Mouse (Mus musculus): ENCODE results near the gene Dbi.

Dbi gene

DNA sequence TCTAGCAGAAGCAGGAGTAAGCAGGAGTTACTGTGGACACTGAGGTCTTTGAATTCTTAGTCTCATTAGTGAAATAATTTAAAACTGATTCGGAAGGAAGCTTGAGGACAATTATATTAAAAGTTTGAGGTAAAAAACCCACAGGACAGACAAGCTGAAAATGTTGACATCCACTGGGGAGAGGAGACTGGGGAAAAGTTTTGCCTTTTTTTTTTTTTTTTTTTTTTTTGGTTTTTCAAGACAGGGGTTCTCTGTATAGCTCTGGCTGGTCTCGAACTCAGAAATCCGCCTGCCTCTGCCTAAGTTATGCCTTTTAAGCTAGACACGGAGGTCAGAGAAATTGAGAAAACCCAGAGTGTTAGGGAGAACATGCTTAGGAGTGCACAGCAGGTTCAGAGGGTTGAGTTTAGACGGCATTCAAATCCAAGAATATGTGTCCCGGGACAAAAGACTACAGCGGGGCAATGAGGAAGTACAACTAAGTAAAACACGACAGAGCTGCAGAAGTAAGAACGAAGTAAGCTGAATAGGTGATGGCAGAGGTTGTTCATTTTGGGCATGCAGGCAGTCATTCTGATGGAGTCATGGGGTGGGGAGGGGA lies 1.2 kb upstream of the Dbi start:
- no peak for DNase-seq (ENCODE audit: low read depth)

- no peak for DNase-seq (ENCODE audit: low read depth)
Measured at GRCm38 (mm10) chr1:120120141-120120968, 523 bp downstream of the Dbi start.

- no peak for DNase-seq (ENCODE audit: low read depth)
Measured at GRCm38 (mm10) chr1:120119389-120119788, 1.5 kb downstream of the Dbi start.

DNA sequence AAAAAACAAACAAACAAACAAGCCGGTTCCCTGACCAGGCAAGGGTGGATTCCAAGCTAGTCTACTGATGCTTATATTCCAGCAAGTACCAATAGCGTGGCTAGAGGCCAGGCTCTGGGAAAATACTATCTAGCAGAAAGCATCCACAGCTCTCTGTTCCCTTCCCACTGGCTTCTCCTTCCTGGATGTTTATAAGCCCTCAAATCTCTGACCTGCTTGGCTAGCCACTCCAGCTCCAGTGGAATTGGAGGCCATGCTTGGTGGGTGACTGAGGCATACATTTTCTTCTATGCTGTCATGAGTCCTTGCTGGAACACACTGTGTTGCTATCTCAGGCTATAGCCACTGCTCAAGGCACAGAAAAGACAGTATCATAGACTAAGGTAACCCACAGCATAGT lies 2.0 kb downstream of the Dbi start:
- DNase-seq (ENCODE audit: low read depth), result no peak

DNA sequence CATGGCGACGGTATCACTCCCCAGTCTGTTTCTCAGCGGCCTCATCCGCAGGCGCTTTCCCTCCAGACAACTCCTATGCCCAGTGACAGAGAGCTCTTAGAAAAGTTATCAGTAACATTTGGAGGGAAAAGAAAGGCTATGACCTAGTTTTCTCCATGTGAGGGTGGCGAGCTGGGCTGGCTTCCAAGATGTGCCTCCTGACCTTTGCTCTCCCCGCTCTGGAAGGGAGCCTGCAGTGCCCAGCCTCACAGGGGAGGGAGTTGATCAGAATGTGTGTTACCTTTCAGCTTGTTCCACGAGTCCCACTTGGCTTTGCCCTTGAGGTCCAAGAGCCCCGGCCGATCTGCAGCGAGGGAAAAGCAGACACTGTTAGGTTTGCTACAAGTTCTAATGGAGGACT lies 4.8 kb downstream of the Dbi start:
- DNase-seq (ENCODE audit: low read depth), result no peak

DNA sequence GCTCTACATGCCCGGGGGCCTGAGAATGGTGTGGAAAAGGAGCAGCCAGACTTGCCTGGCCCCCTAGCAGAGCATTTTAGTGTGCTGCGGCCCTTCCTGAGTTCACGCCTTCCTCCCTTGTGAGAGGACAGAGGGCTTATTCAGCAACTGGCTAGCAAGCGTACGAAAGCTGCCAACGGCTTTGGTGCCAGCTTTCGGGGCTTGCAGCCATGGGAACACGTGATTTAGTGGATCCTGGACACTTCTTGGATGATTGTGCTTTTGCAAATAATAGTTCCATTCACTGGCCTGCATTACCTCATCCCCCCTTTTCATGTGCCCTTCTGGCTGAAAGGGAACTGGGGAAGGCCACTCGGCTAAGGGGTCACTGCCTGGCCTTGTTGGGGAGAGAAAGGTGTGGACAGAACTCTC lies 5.2 kb downstream of the Dbi start:
- DNase-seq (ENCODE audit: low read depth), result no peak

DNA sequence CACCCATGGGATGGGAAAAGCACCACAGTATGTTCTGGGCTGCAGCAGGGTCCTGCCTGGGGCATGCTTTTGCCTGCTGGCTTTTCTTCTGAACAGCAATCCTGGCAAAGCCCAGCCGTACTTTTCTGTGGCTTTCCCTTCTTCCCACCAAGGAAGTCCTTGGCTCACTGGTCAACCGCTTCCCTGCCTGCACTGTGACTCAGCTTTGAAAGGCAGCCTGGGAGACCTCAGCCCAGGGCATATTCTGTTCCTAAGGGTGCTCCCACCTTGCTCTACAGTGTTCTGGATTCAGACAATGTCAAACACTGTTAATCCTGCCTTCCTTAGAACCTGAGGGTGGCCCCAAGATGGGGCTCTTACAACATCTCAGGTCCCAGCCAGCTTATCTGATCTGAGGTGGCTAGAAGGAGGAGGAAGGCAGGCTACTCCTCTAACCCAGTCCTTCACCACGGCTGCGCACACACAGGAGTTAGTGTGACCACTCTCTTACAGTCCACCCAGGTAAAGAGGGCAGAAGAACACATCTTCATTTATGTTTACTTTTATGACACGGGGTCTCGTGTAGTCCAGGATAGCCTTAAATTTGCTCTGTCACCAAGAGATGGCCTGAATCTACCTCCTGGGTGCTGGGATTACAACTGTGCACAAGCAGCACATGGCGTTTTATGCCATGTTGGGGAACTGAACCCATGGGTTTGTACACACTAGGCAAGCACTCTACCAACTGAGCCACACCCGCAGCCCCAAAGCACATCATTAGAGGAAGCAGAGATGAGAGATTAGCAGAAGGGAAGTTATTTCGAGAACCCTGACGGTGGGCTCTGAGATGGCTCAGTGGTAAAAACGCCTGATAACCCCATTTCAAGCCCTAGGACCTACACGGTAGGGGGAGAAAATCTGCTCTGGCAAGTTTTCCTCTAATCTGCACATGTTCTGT lies 8.4 kb downstream of the Dbi start:
- DNase-seq (ENCODE audit: low read depth), result no peak

- DNase-seq (ENCODE audit: low read depth), result no peak
Measured at GRCm38 (mm10) chr1:120111766-120112165, 9.1 kb downstream of the Dbi start.

GRCm38 (mm10) chr1:120109741-120110432 lies 11.0 kb downstream of the Dbi start:
- no peak for DNase-seq (ENCODE audit: low read depth)

DNA sequence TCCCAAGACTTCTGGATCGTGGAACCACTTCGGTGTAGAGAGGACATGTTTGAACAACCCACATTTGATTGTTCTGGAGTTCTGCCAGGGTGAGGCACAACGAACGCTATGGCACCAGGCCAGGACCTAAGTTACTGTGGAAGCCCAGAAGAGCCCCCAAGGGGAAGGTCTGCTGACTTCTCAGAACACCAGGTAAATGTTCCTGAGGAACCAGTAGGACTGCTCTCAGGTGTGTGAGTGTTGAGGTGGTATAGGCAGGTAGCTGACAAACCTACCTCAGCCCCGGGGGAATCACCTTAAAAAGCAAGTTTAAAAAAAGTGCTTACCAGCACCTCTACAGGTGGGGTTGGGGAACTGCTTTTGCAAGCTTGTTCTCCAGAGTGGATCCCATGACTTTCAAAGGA lies 15.3 kb downstream of the Dbi start:
- peak; percentile 28 for DNase-seq (ENCODE audit: low read depth)

DNA sequence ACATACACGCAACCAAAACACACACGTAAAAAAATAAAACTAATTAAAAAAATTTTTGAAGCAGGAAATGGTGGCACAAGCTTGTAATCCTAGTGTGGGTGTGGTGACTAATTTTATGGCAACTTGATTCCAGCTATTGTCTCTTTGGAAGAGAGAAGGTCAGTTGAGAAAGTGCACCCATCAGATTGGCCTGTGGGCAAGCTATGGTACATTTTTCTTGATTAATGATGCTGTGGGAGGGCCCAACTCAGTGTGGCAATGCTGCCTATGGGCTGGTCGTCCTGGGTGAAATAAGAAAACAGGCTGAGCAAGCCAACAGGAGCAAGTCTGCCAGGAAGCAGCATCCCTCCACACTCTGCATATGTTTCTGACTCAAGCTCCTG lies 19.7 kb downstream of the Dbi start:
- no peak for DNase-seq (ENCODE audit: low read depth)

- DNase-seq (ENCODE audit: low read depth), result no peak
Measured at GRCm38 (mm10) chr1:120100456-120101226, 20.2 kb downstream of the Dbi start.

DNA sequence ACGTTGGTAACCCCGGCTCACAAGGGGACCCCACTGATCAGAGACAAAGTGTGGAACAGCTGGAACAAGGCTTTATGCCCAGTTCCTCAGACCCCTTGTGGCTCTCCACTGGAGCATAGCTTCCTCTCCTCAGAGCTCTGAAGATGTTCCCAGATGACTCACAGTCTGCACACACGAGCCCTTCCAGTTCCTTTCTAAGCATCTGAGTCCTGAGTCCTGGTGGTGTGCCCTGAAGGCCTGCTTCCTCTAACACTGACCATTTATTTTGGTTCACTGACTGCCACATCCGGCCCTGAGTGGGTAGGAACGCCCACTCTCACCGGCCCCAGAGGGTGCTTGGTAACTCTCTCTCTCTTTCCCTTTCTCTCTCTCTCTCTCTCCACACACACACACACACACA lies 21.4 kb downstream of the Dbi start:
- peak; percentile 25 for DNase-seq (ENCODE audit: low read depth)

DNA sequence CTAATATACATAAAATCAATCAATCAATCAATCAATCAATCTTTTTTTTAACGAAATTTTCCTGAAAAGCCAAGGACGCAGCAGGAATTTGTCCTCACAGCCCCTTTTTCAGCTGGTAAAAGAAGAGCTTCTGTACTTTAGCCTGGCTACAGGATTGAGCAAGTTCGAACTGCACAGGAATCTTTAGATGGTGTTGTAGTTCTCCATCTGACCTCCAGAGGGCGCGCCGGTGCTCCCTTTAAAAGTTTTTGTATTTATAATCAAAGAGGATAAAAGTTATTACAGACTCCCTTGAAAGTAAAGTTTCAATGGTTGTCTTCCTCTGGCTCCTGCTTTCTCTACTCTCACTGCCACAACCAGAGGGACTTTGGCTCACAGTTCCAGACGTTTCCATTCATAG lies 22.6 kb downstream of the Dbi start:
- peak; percentile 77 for DNase-seq (ENCODE audit: low read depth)

DNA sequence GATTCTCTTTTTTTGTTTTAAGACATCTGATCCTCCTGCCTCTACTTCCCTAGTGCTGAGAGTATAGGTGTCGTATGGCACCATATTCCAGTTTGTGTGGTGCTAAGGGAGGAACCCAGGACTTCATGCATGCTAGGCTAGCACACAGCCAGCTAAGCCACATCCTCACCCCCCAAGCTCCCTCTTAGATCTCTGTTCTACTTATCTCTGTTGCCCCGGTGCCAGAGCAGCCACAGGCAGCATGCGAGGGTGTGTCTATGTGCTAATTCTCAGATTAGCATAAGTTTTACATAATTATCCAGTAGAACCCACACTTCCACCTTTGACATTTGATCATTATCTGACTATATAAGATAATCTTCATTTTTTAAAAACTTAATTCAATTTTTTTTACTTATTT lies 26.0 kb downstream of the Dbi start:
- DNase-seq (ENCODE audit: low read depth), result no peak

DNA sequence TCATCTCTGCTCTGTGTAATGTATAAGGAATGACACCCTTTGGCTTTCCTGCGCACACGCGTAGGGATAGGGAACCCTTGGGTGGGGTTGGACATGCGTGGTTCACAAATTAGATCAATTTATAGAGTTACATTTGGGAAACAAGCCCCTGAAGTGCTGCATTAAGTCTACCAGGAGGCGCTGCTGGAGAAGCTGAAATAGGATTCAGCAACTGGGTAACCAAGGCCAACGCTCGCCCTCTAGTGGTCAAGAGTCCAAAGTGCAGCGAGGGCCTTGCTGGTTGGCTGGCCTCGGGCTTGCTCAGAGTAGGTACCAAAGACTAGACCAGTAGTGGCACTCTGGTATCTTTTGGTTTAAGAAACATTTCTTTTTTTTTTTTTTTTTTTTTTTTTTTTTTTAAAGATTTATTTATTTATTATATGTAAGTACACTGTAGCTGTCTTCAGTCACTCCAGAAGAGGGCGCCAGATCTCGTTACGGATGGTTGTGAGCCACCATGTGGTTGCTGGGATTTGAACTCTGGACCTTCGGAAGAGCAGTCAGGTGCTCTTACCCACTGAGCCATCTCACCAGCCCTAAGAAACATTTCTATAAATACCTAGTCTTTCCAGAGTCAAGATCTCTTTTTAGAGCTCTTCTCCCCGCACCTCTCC lies 27.3 kb downstream of the Dbi start:
- peak; percentile 90 for DNase-seq (ENCODE audit: low read depth)

GRCm38 (mm10) chr1:120090880-120091570 lies 29.9 kb downstream of the Dbi start:
- no peak for DNase-seq (ENCODE audit: low read depth)

GRCm38 (mm10) chr1:120089180-120089579 lies 31.7 kb downstream of the Dbi start:
- no peak for DNase-seq (ENCODE audit: low read depth)

DNA sequence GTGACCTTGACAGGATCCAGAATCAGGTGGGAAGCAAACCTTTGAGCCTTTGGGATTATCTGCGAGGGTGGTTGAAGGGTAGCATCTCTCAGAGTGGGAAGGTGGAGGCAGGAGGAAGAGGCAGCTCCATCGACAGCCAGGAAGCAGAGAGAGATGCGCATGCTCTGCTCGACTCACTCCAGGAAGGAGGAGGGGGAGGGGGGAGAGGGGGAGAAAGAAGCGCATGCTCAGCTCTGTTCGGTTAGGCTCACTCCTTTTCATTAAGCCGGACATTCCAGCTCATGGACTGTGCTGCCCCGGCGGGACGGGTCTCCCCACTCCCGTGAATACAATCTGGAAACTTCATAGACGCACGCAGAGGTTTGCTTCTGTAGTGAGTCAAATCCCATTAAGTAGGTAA lies 34.2 kb downstream of the Dbi start:
- no peak for DNase-seq (ENCODE audit: low read depth)

DNA sequence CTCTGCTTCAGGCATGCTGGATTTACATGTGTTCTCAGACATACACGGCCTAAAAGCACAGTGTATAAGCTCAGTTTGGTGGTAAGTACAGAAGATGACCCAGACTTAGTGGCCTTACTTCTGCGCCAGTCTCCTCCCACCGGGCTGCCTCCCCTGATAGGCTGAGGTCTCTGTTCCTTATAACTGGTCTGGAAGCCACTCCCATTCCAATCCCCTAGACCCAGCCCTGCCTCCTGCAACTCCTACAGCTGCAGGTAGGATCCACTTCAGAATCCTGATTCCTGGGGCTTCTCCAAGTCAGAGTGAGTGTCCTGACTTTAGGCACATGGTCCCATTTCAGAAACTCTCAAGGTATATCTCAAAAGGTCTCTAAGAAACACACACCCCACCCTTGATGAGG lies 35.2 kb downstream of the Dbi start:
- DNase-seq (ENCODE audit: low read depth), result no peak

All from induced T-regulatory cell, adult 2 months (primary cell).